Mouse (Mus musculus) adipose tissue, adult 10 weeks (tissue): ENCODE data around the gene Btbd35f3. TPM values are rescaled to one million over a fixed set of nuclear protein-coding genes. Genes with fewer than 3 reads are reported as not detected.

Experiments
- polyA plus RNA-seq: library from polyadenylated mRNA; stranded (reverse); fragments of 350-450 nt; fragmentation: Illumina TruSeq; extraction: RNeasy Lipid Tissue Mini Kit (QIAGEN cat#74804); gene quantifications from one replicate; pipeline ENCODE4 v1.2.3, GENCODE M21; 2014; ENCODE audit warnings: low read depth, low replicate concordance

Gene Btbd35f3
- not detected for polyA plus RNA-seq

DNA sequence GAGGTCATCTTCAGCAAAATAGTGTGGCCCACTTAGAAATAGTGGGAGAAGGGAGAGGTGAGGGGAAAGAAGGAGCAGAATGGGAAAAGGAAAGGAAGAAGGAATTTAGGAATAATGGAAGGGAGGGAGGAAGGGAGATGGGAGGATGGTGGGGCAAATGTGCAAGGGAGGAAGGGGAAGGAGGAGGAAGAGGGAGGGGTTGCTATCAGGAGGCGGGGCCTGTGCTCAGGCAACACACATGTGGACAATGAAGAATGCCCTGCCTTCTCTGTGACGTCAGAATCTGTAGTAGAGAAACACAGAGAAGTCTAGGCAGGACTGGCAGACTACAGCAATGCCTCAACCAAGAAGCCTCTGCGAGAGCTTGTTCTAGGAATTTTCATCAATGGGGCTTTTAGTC is at the start of gene Btbd35f3:
Gene Btbd35f3 (plus strand): TSS at position 301 of the 400 bp plus-strand sequence.

Other genes starting within 250 kb of the Btbd35f3 start
- not detected for gene Btbd35f16, start 80.7 kb upstream of the Btbd35f3 start, polyA plus RNA-seq
- not detected for gene Btbd35f28, start 158.9 kb downstream of the Btbd35f3 start, polyA plus RNA-seq